In genomic region chr10:89444381-89444780, GRCm38 (mm10) we compare ENCODE assay signal across 7 mouse cellular contexts. TPM values are rescaled to one million over a fixed set of nuclear protein-coding genes. Genes with fewer than 3 reads are reported as not detected.
A peak's percentile ranks its signal among the peaks of the same experiment; 100 is the strongest.
DNase-seq lines count a peak whose midpoint lies in the region; ATAC-seq and TF ChIP-seq lines count a peak whose summit lies in the region.

No protein-coding gene starts in this region.

- H3K27me3 ChIP-seq in testis, adult 2 months (ENCODE audit: control insufficient read depth, insufficient read depth, low read length) = no peaks in the 10 kb centered on the region
- 0 out of 2 replicates have a peak, but pooled peaks cover 3% of the 10 kb centered on the region for H3K27me3 ChIP-seq in forebrain, embryonic 15.5 days
- H3K27me3 ChIP-seq in liver, embryonic 15.5 days = no peaks in the 10 kb centered on the region

- H3K4me3 ChIP-seq in testis, adult 2 months (ENCODE audit: control insufficient read depth, low read depth, low read length) = peak overlapping the region; percentile 90; the same call in 1 of the 2 replicates
- H3K4me3 ChIP-seq in forebrain, embryonic 15.5 days = peak overlapping the region; percentile 76
- peak overlapping the region; percentile 92 for H3K4me3 ChIP-seq in liver, embryonic 15.5 days (replicated peaks)

- WGBS in forebrain, embryonic 15.5 days = 29% methylated on average over 3 of the region's 3 CpGs
- WGBS in liver, embryonic 15.5 days (ENCODE audit: insufficient replicate concordance) = 21% methylated on average over 3 of the region's 3 CpGs

- peak overlapping the region; percentile 47 for H3K27ac ChIP-seq in testis, adult 2 months (ENCODE audit: control insufficient read depth, insufficient read depth, low read depth, low read length)
- H3K27ac ChIP-seq in forebrain, embryonic 15.5 days (replicated peaks) = 0 out of 2 replicates have a peak overlapping the region, but pooled peaks have one; percentile 65
- peak overlapping the region; percentile 77 for H3K27ac ChIP-seq in liver, embryonic 15.5 days (replicated peaks)

- DNase-seq in testis, postnatal 10 days (ENCODE audit: low spot score) = no peak
- no peak for DNase-seq in adrenal gland, postnatal 14 days
- no peak for DNase-seq in c-Kit-positive CD71-positive TER-119-positive erythroid progenitor cells, embryonic 14.5 days (ENCODE audit: low spot score)
- DNase-seq in ovary, postnatal 36 days (ENCODE audit: low spot score) = no peak

- no peaks in the 10 kb centered on the region for H3K36me3 ChIP-seq in testis, adult 2 months (ENCODE audit: control insufficient read depth, insufficient read depth, low read length)
- H3K36me3 ChIP-seq in forebrain, embryonic 15.5 days = no peaks in the 10 kb centered on the region
- peaks cover 7% of the 10 kb centered on the region; the same call in 1 of the 2 replicates for H3K36me3 ChIP-seq in liver, embryonic 15.5 days (replicated peaks)

- H3K4me1 ChIP-seq in testis, adult 2 months (ENCODE audit: control insufficient read depth, insufficient read depth, low read length) = peaks cover 8% of the 10 kb centered on the region
- peaks cover 15% of the 10 kb centered on the region for H3K4me1 ChIP-seq in forebrain, embryonic 15.5 days
- peaks cover 33% of the 10 kb centered on the region for H3K4me1 ChIP-seq in liver, embryonic 15.5 days (replicated peaks)

- H3K9me3 ChIP-seq in forebrain, embryonic 15.5 days = no peaks in the 10 kb centered on the region
- no peaks in the 10 kb centered on the region for H3K9me3 ChIP-seq in liver, embryonic 15.5 days (replicated peaks)

- H3K9ac ChIP-seq in forebrain, embryonic 15.5 days (replicated peaks) = peak overlapping the region; percentile 22; the same call in 1 of the 2 replicates
- H3K9ac ChIP-seq in liver, embryonic 15.5 days = peak overlapping the region; percentile 81

- ATAC-seq in forebrain, embryonic 15.5 days (replicated peaks) = no peak
- no peak for ATAC-seq in liver, embryonic 15.5 days (ENCODE audit: insufficient read depth)

- TF ChIP-seq POLR2A in testis, adult 2 months (IDR thresholded peaks at IDR 0.05; ENCODE audit: control insufficient read depth, low read depth, low read length) = no peak

- H3K4me2 ChIP-seq in forebrain, embryonic 15.5 days (replicated peaks) = peak overlapping the region; percentile 72
- H3K4me2 ChIP-seq in liver, embryonic 15.5 days = peak overlapping the region; percentile 91

- TF ChIP-seq CTCF in testis, adult 2 months (IDR thresholded peaks at IDR 0.05; ENCODE audit: control insufficient read depth, insufficient read depth, insufficient replicate concordance, low read depth, low read length) = no peak

RNA-seq across cellular contexts. Expression of gene Gas2l3, which starts 0.6 kb away (rescaled TPM):
- 0.42 TPM in 2 replicates for polyA plus RNA-seq in testis, adult 2 months (2012; rRNA removed)
- 12.1 and 13.9 TPM in 2 replicates for polyA plus RNA-seq in forebrain, embryonic 15.5 days (2015; fragmentation: Nextera tagmentation; extraction: Ambion mirVana)
- 5.2 TPM in 2 replicates for polyA plus RNA-seq in liver, embryonic 15.5 days (2015; fragmentation: Nextera tagmentation; extraction: Ambion mirVana)
- 8.5 and 9.2 TPM in 2 replicates for total RNA-seq in adrenal gland, postnatal 14 days (2021)
